Mouse (Mus musculus): ENCODE results near the gene Tns2. TPM values are rescaled to one million over a fixed set of nuclear protein-coding genes. Genes with fewer than 3 reads are reported as not detected.
"Not testable (repeated sequence)": the region's sequence is repeated elsewhere in the genome, so short reads cannot be mapped to it uniquely, and the experiment has no call there.

Tns2 gene
- polyA plus RNA-seq, 1 experiment = 42.5 TPM

DNA sequence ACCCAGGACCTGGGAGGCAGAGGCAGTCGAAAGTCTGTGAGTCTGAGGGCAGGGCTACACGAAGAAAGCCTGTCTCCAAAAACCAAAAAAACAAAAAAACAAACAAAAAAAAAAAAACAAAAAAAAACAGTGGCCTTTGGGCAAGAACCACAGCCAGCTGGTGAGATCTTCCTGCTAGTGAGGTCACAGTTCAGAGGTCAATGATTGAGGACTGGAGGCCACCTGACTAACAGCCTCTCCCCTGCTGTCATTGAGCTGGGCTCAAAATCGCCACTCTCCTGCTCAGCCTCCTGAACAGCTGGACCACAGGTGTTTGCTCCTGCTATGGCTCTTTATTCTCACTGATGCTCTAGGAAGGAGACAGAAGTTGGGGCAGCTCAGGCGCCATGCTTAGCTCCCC, 52.4 kb downstream of the Tns2 start:
- no peak overlapping the region for H3K4me3 ChIP-seq (ENCODE audit: low read depth, low read length)
- H3K4me1 ChIP-seq (ENCODE audit: control insufficient read depth, insufficient read depth, insufficient read length, low read length) = peaks cover 17% of the 10 kb centered on the region
- WGBS = 44% methylated on average over 4 of the region's 4 CpGs
- no peak for TF ChIP-seq CTCF (IDR thresholded peaks at IDR 0.05; ENCODE audit: extremely low read depth, insufficient read length, insufficient replicate concordance, low read depth, low read length)
- no peak for TF ChIP-seq POLR2A (IDR thresholded peaks at IDR 0.05; ENCODE audit: low read depth, low read length)
- H3K27me3 ChIP-seq (ENCODE audit: control insufficient read depth, insufficient read depth, low read length) = no peaks in the 10 kb centered on the region
- H3K27ac ChIP-seq (ENCODE audit: insufficient read depth, low read depth, low read length) = no peak overlapping the region
- peaks cover 27% of the 10 kb centered on the region for H3K36me3 ChIP-seq (ENCODE audit: control insufficient read depth, insufficient read depth, low read length)

DNA sequence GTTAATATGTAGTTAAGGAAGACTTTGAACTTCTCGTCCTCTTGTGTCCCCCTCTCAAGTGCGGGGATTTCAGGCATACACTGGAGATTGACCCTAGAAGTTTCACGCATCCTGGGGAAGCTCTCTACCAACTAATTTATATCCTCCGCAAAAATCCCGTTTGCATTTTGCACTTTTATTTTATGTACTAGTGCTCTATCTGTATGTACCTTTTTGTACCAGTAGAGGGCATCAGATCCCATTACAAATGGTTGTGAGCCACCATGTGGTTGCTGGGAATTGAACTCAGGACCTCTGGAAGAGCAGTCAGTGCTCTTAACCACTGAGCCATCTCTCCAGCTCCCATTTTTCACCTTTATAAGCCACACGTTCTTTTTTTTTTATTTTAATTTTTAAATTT, 54.8 kb downstream of the Tns2 start:
- WGBS = 95% methylated on average over 6 of the region's 6 CpGs
- H3K27ac ChIP-seq (ENCODE audit: insufficient read depth, low read depth, low read length); H3K4me3 ChIP-seq (ENCODE audit: low read depth, low read length); H3K4me1 ChIP-seq (ENCODE audit: control insufficient read depth, insufficient read depth, insufficient read length, low read length); H3K27me3 ChIP-seq (ENCODE audit: control insufficient read depth, insufficient read depth, low read length): not testable (repeated sequence)
- peaks cover 45% of the 10 kb centered on the region for H3K36me3 ChIP-seq (ENCODE audit: control insufficient read depth, insufficient read depth, low read length)

DNA sequence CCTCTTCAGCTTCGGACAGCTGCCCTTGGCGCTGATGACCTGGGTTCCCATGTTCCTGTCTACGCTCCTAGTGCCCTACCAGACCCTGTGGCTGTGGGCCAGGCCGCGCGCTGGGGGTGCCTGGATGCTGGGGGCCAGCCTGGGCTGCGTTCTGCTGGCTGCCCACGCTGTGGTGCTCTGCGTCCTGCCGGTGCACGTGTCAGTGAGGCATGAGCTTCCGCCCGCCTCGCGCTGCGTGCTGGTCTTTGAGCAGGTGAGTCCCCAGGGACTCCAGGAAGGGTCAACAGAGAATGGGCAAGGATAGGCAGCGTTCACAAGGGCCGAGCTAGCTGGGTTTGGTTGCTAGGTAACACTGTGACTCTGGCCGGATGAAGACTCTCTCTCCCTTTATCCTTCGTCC, 56.6 kb downstream of the Tns2 start:
- H3K4me3 ChIP-seq (ENCODE audit: low read depth, low read length) = no peak overlapping the region

DNA sequence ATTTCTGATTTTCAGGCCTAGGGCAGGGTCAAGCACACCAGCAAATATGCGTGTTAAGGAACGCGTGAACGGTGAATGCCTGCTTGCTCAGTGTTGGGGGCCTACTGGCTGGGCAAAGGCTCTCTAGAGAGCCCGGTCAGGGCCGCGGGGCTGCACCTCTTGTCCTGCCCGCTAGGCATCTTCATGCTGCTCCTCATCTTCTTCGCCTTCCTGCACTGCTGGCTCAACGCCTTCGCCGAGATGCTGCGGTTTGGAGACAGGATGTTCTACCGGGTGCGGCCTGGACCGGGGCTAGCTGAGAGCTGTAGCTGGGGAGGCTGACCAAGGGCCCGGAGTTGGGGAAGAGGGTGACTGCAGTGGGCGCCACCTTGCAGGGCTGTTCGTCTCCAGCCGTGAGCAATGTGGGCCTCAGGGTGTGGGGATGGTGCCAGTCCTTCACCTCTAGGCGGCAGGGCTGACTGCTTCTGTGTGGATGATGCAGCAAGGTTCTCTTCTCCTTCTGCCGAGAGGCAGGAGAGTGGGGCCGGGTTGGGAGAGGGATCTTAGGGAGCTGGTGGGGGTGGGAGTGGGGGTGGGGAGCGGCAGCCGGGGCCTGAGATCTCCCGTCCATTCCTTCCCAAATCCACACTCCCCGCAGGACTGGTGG, 60.3 kb downstream of the Tns2 start:
- TF ChIP-seq CTCF (IDR thresholded peaks at IDR 0.05; ENCODE audit: extremely low read depth, insufficient read length, insufficient replicate concordance, low read depth, low read length) (no peak), POLR2A (IDR thresholded peaks at IDR 0.05; ENCODE audit: low read depth, low read length) (no peak)
- WGBS = 84% methylated on average over 27 of the region's 27 CpGs
- peaks cover 59% of the 10 kb centered on the region for H3K36me3 ChIP-seq (ENCODE audit: control insufficient read depth, insufficient read depth, low read length)
- no peak overlapping the region for H3K4me3 ChIP-seq (ENCODE audit: low read depth, low read length)
- no peak overlapping the region for H3K27ac ChIP-seq (ENCODE audit: insufficient read depth, low read depth, low read length)
- H3K27me3 ChIP-seq (ENCODE audit: control insufficient read depth, insufficient read depth, low read length) = no peaks in the 10 kb centered on the region
- H3K4me1 ChIP-seq (ENCODE audit: control insufficient read depth, insufficient read depth, insufficient read length, low read length) = peaks cover 3% of the 10 kb centered on the region; the same call in 1 of the 2 replicates

More for the DNA sequence above, 56.6 kb downstream of the Tns2 start:
- TF ChIP-seq CTCF (IDR thresholded peaks at IDR 0.05; ENCODE audit: extremely low read depth, insufficient read length, insufficient replicate concordance, low read depth, low read length) (no peak), POLR2A (IDR thresholded peaks at IDR 0.05; ENCODE audit: low read depth, low read length) (no peak)
- Histone ChIP-seq H3K27ac (ENCODE audit: insufficient read depth, low read depth, low read length) (no peak overlapping the region), H3K36me3 (ENCODE audit: control insufficient read depth, insufficient read depth, low read length) (peaks cover 60% of the 10 kb centered on the region), H3K4me1 (ENCODE audit: control insufficient read depth, insufficient read depth, insufficient read length, low read length) (peaks cover 9% of the 10 kb centered on the region), H3K27me3 (ENCODE audit: control insufficient read depth, insufficient read depth, low read length) (no peaks in the 10 kb centered on the region)
- 73% methylated on average over 20 of the region's 20 CpGs for WGBS

DNA sequence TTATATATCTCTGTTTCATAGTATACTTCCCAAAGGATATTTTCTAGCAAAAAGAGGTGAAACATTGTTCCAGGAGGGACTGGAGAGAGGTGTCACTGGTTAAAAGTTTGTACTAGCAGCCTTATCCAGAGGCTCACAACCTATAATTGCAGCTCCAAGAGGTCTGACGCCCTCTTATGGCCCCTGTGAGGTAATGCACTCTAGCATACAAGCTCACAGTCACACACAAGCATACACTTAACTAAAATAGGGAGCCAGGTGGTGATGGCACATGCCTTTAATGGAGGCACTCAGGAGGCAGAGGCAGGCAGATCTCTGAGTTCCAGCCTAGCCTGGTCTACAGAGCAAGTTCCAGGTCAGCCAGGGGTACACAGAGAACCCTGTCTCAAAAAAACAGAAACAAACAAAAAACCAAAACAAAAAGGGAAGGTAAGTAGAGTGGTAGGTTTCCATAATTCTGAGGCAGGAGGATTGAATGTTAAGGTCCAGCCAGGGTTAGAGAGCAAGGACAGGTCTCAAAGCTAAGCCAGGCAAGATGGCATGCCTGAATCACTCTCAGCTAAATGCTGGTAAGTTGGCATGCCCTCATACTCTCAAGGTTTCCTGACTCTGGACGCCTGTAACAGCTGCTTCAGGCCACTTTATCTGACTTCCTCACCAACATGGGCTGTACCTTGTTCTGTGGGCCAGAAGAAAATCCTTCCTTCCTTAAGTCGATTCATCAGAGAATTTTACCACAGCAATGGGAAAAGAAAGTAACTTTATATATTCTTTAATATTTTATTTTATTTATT, 63.9 kb downstream of the Tns2 start:
- H3K27me3 ChIP-seq (ENCODE audit: control insufficient read depth, insufficient read depth, low read length) = no peaks in the 10 kb centered on the region
- H3K4me3 ChIP-seq (ENCODE audit: low read depth, low read length) = no peak overlapping the region
- peaks cover 28% of the 10 kb centered on the region for H3K36me3 ChIP-seq (ENCODE audit: control insufficient read depth, insufficient read depth, low read length)
- no peak overlapping the region for H3K27ac ChIP-seq (ENCODE audit: insufficient read depth, low read depth, low read length)
- WGBS = 41% methylated on average over 3 of the region's 3 CpGs
- no peak for TF ChIP-seq POLR2A (IDR thresholded peaks at IDR 0.05; ENCODE audit: low read depth, low read length)
- no peak for TF ChIP-seq CTCF (IDR thresholded peaks at IDR 0.05; ENCODE audit: extremely low read depth, insufficient read length, insufficient replicate concordance, low read depth, low read length)
- H3K4me1 ChIP-seq (ENCODE audit: control insufficient read depth, insufficient read depth, insufficient read length, low read length) = peaks cover 10% of the 10 kb centered on the region; the same call in 1 of the 2 replicates

DNA sequence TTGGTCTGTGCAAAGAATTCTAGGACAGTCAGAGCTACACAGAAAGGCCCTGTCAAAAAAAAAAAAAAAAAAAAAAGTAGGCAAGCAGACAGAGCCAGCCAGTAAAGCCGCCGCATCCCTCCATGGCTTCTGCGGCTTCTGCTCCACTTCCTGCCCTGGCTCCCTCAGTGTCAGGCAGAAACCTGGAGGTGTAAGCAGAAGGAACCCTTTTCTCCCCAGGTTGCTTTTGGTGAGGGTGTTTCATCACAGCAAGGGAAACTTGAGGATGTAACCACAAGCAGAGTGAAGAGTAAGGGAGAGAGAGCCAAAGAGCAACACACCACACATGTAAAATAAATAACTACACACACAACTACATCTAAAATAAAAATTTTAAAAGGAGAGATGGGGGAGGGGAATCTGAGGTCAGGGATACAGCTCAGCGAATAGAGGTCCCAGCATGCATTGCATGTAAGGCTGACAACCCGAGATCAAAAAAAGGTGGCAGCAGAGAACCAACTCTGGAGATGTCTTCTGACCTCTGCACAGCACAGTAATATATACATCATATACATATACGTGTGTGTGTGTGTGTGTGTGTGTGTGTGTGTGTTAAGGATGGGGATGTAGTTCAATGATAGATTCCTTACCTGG, 65.4 kb downstream of the Tns2 start:
- H3K4me1 ChIP-seq (ENCODE audit: control insufficient read depth, insufficient read depth, insufficient read length, low read length) = peaks cover 10% of the 10 kb centered on the region; the same call in 1 of the 2 replicates
- 53% methylated on average over 6 of the region's 6 CpGs for WGBS

More for the DNA sequence above, 65.4 kb downstream of the Tns2 start:
- TF ChIP-seq POLR2A (IDR thresholded peaks at IDR 0.05; ENCODE audit: low read depth, low read length) = no peak
- no peak for TF ChIP-seq CTCF (IDR thresholded peaks at IDR 0.05; ENCODE audit: extremely low read depth, insufficient read length, insufficient replicate concordance, low read depth, low read length)
- no peaks in the 10 kb centered on the region for H3K27me3 ChIP-seq (ENCODE audit: control insufficient read depth, insufficient read depth, low read length)
- H3K36me3 ChIP-seq (ENCODE audit: control insufficient read depth, insufficient read depth, low read length) = peaks cover 18% of the 10 kb centered on the region
- H3K27ac ChIP-seq (ENCODE audit: insufficient read depth, low read depth, low read length) = no peak overlapping the region
- no peak overlapping the region for H3K4me3 ChIP-seq (ENCODE audit: low read depth, low read length)

Other genes starting within 250 kb of the Tns2 start
- 0.09 TPM in 1 of 2 replicates, not detected in the other for gene Krt1, start 249.6 kb upstream of the Tns2 start, polyA plus RNA-seq (2012; rRNA removed)
- gene Krt77, start 230.7 kb upstream of the Tns2 start, polyA plus RNA-seq (2012; rRNA removed) = not detected in 2 replicates
- not detected in 2 replicates for gene Krt76, start 207.5 kb upstream of the Tns2 start, polyA plus RNA-seq (2012; rRNA removed)
- gene Krt4, start 175.7 kb upstream of the Tns2 start, polyA plus RNA-seq (2012; rRNA removed) = 0.09 and 0.10 TPM in 2 replicates
- 0.22 and 0.76 TPM in 2 replicates for gene Krt79, start 160.1 kb upstream of the Tns2 start, polyA plus RNA-seq (2012; rRNA removed)
- 0.18 and 0.23 TPM in 2 replicates for gene Krt78, start 146.1 kb upstream of the Tns2 start, polyA plus RNA-seq (2012; rRNA removed)
- gene Krt8, start 95.9 kb upstream of the Tns2 start, polyA plus RNA-seq (2012; rRNA removed) = 1,332 and 3,924 TPM in 2 replicates
- gene Krt18, start 72.2 kb upstream of the Tns2 start, polyA plus RNA-seq (2012; rRNA removed) = 141 and 200 TPM in 2 replicates
- gene Eif4b, start 26.6 kb upstream of the Tns2 start, polyA plus RNA-seq (2012; rRNA removed) = 22.7 and 54.7 TPM in 2 replicates
- 22.7 and 48.8 TPM in 2 replicates for gene Spryd3, start 35.8 kb downstream of the Tns2 start, polyA plus RNA-seq (2012; rRNA removed)
- gene Igfbp6, start 43.9 kb downstream of the Tns2 start, polyA plus RNA-seq (2012; rRNA removed) = 5.4 and 22.3 TPM in 2 replicates
- gene Soat2, start 50.1 kb downstream of the Tns2 start, polyA plus RNA-seq (2012; rRNA removed) = 94.1 and 454 TPM in 2 replicates
- gene Zfp740, start 102.8 kb downstream of the Tns2 start, polyA plus RNA-seq (2012; rRNA removed) = 5.7 and 13.4 TPM in 2 replicates
- 12.7 and 21.1 TPM in 2 replicates for gene Csad, start 104.3 kb downstream of the Tns2 start, polyA plus RNA-seq (2012; rRNA removed)
- gene Itgb7, start 131.5 kb downstream of the Tns2 start, polyA plus RNA-seq (2012; rRNA removed) = 16.4 and 23.2 TPM in 2 replicates
- gene Rarg, start 157.1 kb downstream of the Tns2 start, polyA plus RNA-seq (2012; rRNA removed) = 5.9 and 6.7 TPM in 2 replicates
- not detected in 2 replicates for gene Gm9918, start 170.2 kb downstream of the Tns2 start, polyA plus RNA-seq (2012; rRNA removed)
- gene Mfsd5, start 179.0 kb downstream of the Tns2 start, polyA plus RNA-seq (2012; rRNA removed) = 38.0 and 67.0 TPM in 2 replicates
- gene Espl1, start 195.9 kb downstream of the Tns2 start, polyA plus RNA-seq (2012; rRNA removed) = 3.6 and 5.8 TPM in 2 replicates
- 41.8 and 47.8 TPM in 2 replicates for gene Pfdn5, start 225.7 kb downstream of the Tns2 start, polyA plus RNA-seq (2012; rRNA removed)
- gene Myg1, start 231.3 kb downstream of the Tns2 start, polyA plus RNA-seq (2012; rRNA removed) = 15.9 and 30.0 TPM in 2 replicates